Mouse (Mus musculus): ENCODE results near the gene Slit1. TPM values are rescaled to one million over a fixed set of nuclear protein-coding genes. Genes with fewer than 3 reads are reported as not detected.

Slit1 gene
- polyA plus RNA-seq (2014; fragmentation: Illumina TruSeq; extraction: RNeasy Lipid Tissue Mini Kit (QIAGEN cat#74804); ENCODE audit: low read depth, low replicate concordance), result not detected

GRCm38 (mm10) chr19:41743396-41743795, at the start of gene Slit1:
TSS of gene Slit1 (minus strand) at chr19:41743665.

GRCm38 (mm10) chr19:41581706-41582420, 161.6 kb downstream of the Slit1 start, which contains the start of gene Gm340:
TSS of gene Gm340 (plus strand) at chr19:41582370.

Other genes starting within 250 kb of the Slit1 start
- 2.0 TPM for gene Gm340, start 161.3 kb downstream of the Slit1 start, polyA plus RNA-seq (2014; fragmentation: Illumina TruSeq; extraction: RNeasy Lipid Tissue Mini Kit (QIAGEN cat#74804); ENCODE audit: low read depth, low replicate concordance)
- gene Arhgap19, start 58.4 kb upstream of the Slit1 start, polyA plus RNA-seq (2014; fragmentation: Illumina TruSeq; extraction: RNeasy Lipid Tissue Mini Kit (QIAGEN cat#74804); ENCODE audit: low read depth, low replicate concordance), result 1.4 TPM
- gene Frat1, start 86.3 kb upstream of the Slit1 start, polyA plus RNA-seq (2014; fragmentation: Illumina TruSeq; extraction: RNeasy Lipid Tissue Mini Kit (QIAGEN cat#74804); ENCODE audit: low read depth, low replicate concordance), result 0.32 TPM
- 0.73 TPM for gene Frat2, start 104.5 kb upstream of the Slit1 start, polyA plus RNA-seq (2014; fragmentation: Illumina TruSeq; extraction: RNeasy Lipid Tissue Mini Kit (QIAGEN cat#74804); ENCODE audit: low read depth, low replicate concordance)
- 0.32 TPM for gene Rrp12, start 152.5 kb upstream of the Slit1 start, polyA plus RNA-seq (2014; fragmentation: Illumina TruSeq; extraction: RNeasy Lipid Tissue Mini Kit (QIAGEN cat#74804); ENCODE audit: low read depth, low replicate concordance)
- 398 TPM for gene Pgam1, start 168.3 kb upstream of the Slit1 start, polyA plus RNA-seq (2014; fragmentation: Illumina TruSeq; extraction: RNeasy Lipid Tissue Mini Kit (QIAGEN cat#74804); ENCODE audit: low read depth, low replicate concordance)
- 21.0 TPM for gene Exosc1, start 189.8 kb upstream of the Slit1 start, polyA plus RNA-seq (2014; fragmentation: Illumina TruSeq; extraction: RNeasy Lipid Tissue Mini Kit (QIAGEN cat#74804); ENCODE audit: low read depth, low replicate concordance)
- gene Zdhhc16, start 189.8 kb upstream of the Slit1 start, polyA plus RNA-seq (2014; fragmentation: Illumina TruSeq; extraction: RNeasy Lipid Tissue Mini Kit (QIAGEN cat#74804); ENCODE audit: low read depth, low replicate concordance), result 27.7 TPM
- 8.0 TPM for gene Mms19, start 237.5 kb upstream of the Slit1 start, polyA plus RNA-seq (2014; fragmentation: Illumina TruSeq; extraction: RNeasy Lipid Tissue Mini Kit (QIAGEN cat#74804); ENCODE audit: low read depth, low replicate concordance)
- gene Ubtd1, start 238.1 kb upstream of the Slit1 start, polyA plus RNA-seq (2014; fragmentation: Illumina TruSeq; extraction: RNeasy Lipid Tissue Mini Kit (QIAGEN cat#74804); ENCODE audit: low read depth, low replicate concordance), result not detected

Data from kidney, adult 10 weeks (tissue).